Mouse (Mus musculus): ENCODE results near the gene Mccc1. TPM values are rescaled to one million over a fixed set of nuclear protein-coding genes. Genes with fewer than 3 reads are reported as not detected.

Mccc1 gene
- polyA plus RNA-seq, 1 experiment from 2014 or later: 36.3 TPM

DNA sequence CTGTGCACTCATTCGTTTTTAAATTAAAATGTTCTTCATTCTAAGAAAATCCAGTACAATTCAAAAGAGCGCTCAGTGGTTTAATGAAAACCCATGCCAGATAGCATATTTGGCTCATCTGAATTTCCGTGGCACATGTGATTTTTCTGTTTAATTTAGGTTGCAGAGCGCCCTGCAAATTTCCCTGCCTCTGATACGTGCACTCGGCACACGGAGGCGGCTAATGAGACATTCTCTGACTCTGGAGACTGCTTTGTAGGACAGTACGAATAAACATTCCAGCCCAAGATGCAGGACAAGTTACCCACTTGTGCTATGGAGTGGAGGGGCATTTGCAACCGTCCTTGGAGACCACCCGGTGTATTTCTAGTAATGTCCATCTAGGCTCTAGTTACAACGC is 29.3 kb downstream of the Mccc1 start:
- H3K4me3 ChIP-seq (ENCODE audit: low read depth, low read length): no peak overlapping the region
- H3K27ac ChIP-seq (ENCODE audit: low read depth, low read length): no peak overlapping the region
- H3K36me3 ChIP-seq (ENCODE audit: control insufficient read depth, insufficient read depth, low read length): peaks cover 2% of the 10 kb centered on the region; the same call in 1 of the 2 replicates
- H3K9me3 ChIP-seq (ENCODE audit: control insufficient read depth, low read length): no peaks in the 10 kb centered on the region
- H3K4me1 ChIP-seq (replicated peaks; ENCODE audit: control insufficient read depth, insufficient read depth, low read length): no peaks in the 10 kb centered on the region
- DNase-seq (ENCODE audit: low spot score) (no peak), ATAC-seq (replicated peaks; ENCODE audit: low FRiP score) (no peak)
- H3K27me3 ChIP-seq (ENCODE audit: control insufficient read depth, insufficient read depth, low read length): no peaks in the 10 kb centered on the region
- no peak overlapping the region for H3K4me2 ChIP-seq (ENCODE audit: low read depth, low read length, severe bottlenecking)
- no peak overlapping the region for H3K9ac ChIP-seq (ENCODE audit: low read length)
- WGBS: 96% methylated on average over 12 of the region's 12 CpGs

- Histone ChIP-seq H3K27ac (ENCODE audit: low read depth, low read length) (no peak overlapping the region), H3K36me3 (ENCODE audit: control insufficient read depth, insufficient read depth, low read length) (peaks cover 2% of the 10 kb centered on the region; the same call in 1 of the 2 replicates), H3K4me1 (replicated peaks; ENCODE audit: control insufficient read depth, insufficient read depth, low read length) (no peaks in the 10 kb centered on the region), H3K27me3 (ENCODE audit: control insufficient read depth, insufficient read depth, low read length) (no peaks in the 10 kb centered on the region), H3K4me2 (ENCODE audit: low read depth, low read length, severe bottlenecking) (no peak overlapping the region), H3K4me3 (ENCODE audit: low read depth, low read length) (no peak overlapping the region), H3K9me3 (ENCODE audit: control insufficient read depth, low read length) (no peaks in the 10 kb centered on the region), H3K9ac (ENCODE audit: low read length) (no peak overlapping the region)
- no peak for ATAC-seq (replicated peaks; ENCODE audit: low FRiP score)
- DNase-seq (ENCODE audit: low spot score): no peak
- WGBS: 89% methylated on average over 4 of the region's 4 CpGs
Measured at GRCm38 (mm10) chr3:35970441-35970840, 30.0 kb downstream of the Mccc1 start.

- no peak overlapping the region for H3K4me3 ChIP-seq (ENCODE audit: low read depth, low read length)
- H3K27ac ChIP-seq (ENCODE audit: low read depth, low read length): no peak overlapping the region
- DNase-seq (ENCODE audit: low spot score) (no peak), ATAC-seq (replicated peaks; ENCODE audit: low FRiP score) (no peak)
- no peaks in the 10 kb centered on the region for H3K4me1 ChIP-seq (replicated peaks; ENCODE audit: control insufficient read depth, insufficient read depth, low read length)
- WGBS: 94% methylated on average over 8 of the region's 8 CpGs
- no peak overlapping the region for H3K4me2 ChIP-seq (ENCODE audit: low read depth, low read length, severe bottlenecking)
- H3K27me3 ChIP-seq (ENCODE audit: control insufficient read depth, insufficient read depth, low read length): no peaks in the 10 kb centered on the region
- no peaks in the 10 kb centered on the region for H3K9me3 ChIP-seq (ENCODE audit: control insufficient read depth, low read length)
- no peak overlapping the region for H3K9ac ChIP-seq (ENCODE audit: low read length)
- peaks cover 2% of the 10 kb centered on the region; the same call in 1 of the 2 replicates for H3K36me3 ChIP-seq (ENCODE audit: control insufficient read depth, insufficient read depth, low read length)
Measured at GRCm38 (mm10) chr3:35967366-35967921, 33.0 kb downstream of the Mccc1 start.

DNA sequence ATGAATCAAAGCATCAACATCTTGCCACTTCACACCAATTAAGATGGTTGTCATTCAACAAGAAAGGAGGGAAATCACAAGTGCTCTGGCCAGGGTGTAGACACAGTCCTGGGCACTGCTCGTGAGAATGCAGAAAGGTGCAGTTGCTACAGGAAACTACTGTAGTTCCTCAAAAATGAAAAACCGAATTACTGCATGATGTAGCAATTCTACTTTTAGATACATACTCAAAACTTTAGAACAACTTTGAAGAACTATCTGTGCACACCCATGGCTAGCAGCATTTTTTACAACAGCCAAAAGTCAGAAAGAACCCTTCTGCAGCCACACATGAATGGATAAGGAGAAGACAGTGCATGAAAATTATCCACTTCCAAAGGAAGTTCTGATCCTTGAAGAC is 34.0 kb downstream of the Mccc1 start:
- H3K27ac ChIP-seq (ENCODE audit: low read depth, low read length): no peak overlapping the region
- H3K9ac ChIP-seq (ENCODE audit: low read length): no peak overlapping the region
- no peaks in the 10 kb centered on the region for H3K36me3 ChIP-seq (ENCODE audit: control insufficient read depth, insufficient read depth, low read length)
- no peak for DNase-seq (ENCODE audit: low spot score)
- no peak overlapping the region for H3K4me3 ChIP-seq (ENCODE audit: low read depth, low read length)
- no peaks in the 10 kb centered on the region for H3K4me1 ChIP-seq (replicated peaks; ENCODE audit: control insufficient read depth, insufficient read depth, low read length)
- WGBS: 88% methylated on average over 2 of the region's 2 CpGs
- H3K4me2 ChIP-seq (ENCODE audit: low read depth, low read length, severe bottlenecking): no peak overlapping the region
- H3K27me3 ChIP-seq (ENCODE audit: control insufficient read depth, insufficient read depth, low read length): no peaks in the 10 kb centered on the region
- H3K9me3 ChIP-seq (ENCODE audit: control insufficient read depth, low read length): no peaks in the 10 kb centered on the region
- ATAC-seq (replicated peaks; ENCODE audit: low FRiP score): no peak

GRCm38 (mm10) chr3:35964928-35965327 is 35.5 kb downstream of the Mccc1 start:
- no peaks in the 10 kb centered on the region for H3K27me3 ChIP-seq (ENCODE audit: control insufficient read depth, insufficient read depth, low read length)
- DNase-seq (ENCODE audit: low spot score) (no peak), ATAC-seq (replicated peaks; ENCODE audit: low FRiP score) (no peak)
- H3K9ac ChIP-seq (ENCODE audit: low read length): no peak overlapping the region
- no peak overlapping the region for H3K27ac ChIP-seq (ENCODE audit: low read depth, low read length)
- no peaks in the 10 kb centered on the region for H3K4me1 ChIP-seq (replicated peaks; ENCODE audit: control insufficient read depth, insufficient read depth, low read length)
- WGBS: 92% methylated on average over 4 of the region's 4 CpGs
- H3K9me3 ChIP-seq (ENCODE audit: control insufficient read depth, low read length): no peaks in the 10 kb centered on the region
- H3K4me2 ChIP-seq (ENCODE audit: low read depth, low read length, severe bottlenecking): no peak overlapping the region
- no peak overlapping the region for H3K4me3 ChIP-seq (ENCODE audit: low read depth, low read length)
- no peaks in the 10 kb centered on the region; the same call in 1 of the 2 replicates for H3K36me3 ChIP-seq (ENCODE audit: control insufficient read depth, insufficient read depth, low read length)

DNA sequence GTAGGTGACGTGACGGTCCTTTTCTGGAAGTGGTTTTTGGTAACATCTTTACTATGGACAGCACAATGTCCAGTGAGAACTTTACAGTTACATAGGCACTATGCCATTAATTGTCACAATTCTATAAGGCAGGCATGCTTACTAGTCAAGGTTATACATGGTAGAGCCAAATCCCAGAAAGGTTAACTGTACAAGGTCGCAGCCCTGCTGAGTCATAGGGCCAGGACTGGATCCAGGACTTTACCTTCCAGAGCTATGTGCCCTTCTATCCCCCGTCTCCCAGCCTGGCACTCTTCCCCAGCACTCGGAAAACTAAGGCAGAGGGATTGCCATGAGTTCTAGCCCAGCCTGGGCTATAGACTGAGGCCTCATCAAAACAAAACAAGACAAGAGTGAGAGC is 36.6 kb downstream of the Mccc1 start:
- ATAC-seq (replicated peaks; ENCODE audit: low FRiP score) (no peak), DNase-seq (ENCODE audit: low spot score) (no peak)
- no peak overlapping the region for H3K4me3 ChIP-seq (ENCODE audit: low read depth, low read length)
- H3K27ac ChIP-seq (ENCODE audit: low read depth, low read length): no peak overlapping the region
- no peak overlapping the region for H3K9ac ChIP-seq (ENCODE audit: low read length)
- H3K9me3 ChIP-seq (ENCODE audit: control insufficient read depth, low read length): no peaks in the 10 kb centered on the region
- no peaks in the 10 kb centered on the region for H3K4me1 ChIP-seq (replicated peaks; ENCODE audit: control insufficient read depth, insufficient read depth, low read length)
- H3K36me3 ChIP-seq (ENCODE audit: control insufficient read depth, insufficient read depth, low read length): no peaks in the 10 kb centered on the region; the same call in 1 of the 2 replicates
- no peaks in the 10 kb centered on the region for H3K27me3 ChIP-seq (ENCODE audit: control insufficient read depth, insufficient read depth, low read length)
- WGBS: 89% methylated on average over 5 of the region's 5 CpGs
- no peak overlapping the region for H3K4me2 ChIP-seq (ENCODE audit: low read depth, low read length, severe bottlenecking)

GRCm38 (mm10) chr3:35963401-35963800 is 37.1 kb downstream of the Mccc1 start:
- 85% methylated on average over 4 of the region's 4 CpGs for WGBS
- no peaks in the 10 kb centered on the region for H3K27me3 ChIP-seq (ENCODE audit: control insufficient read depth, insufficient read depth, low read length)
- no peak overlapping the region for H3K4me3 ChIP-seq (ENCODE audit: low read depth, low read length)
- no peaks in the 10 kb centered on the region for H3K9me3 ChIP-seq (ENCODE audit: control insufficient read depth, low read length)
- no peaks in the 10 kb centered on the region for H3K4me1 ChIP-seq (replicated peaks; ENCODE audit: control insufficient read depth, insufficient read depth, low read length)
- no peak overlapping the region for H3K27ac ChIP-seq (ENCODE audit: low read depth, low read length)
- H3K36me3 ChIP-seq (ENCODE audit: control insufficient read depth, insufficient read depth, low read length): no peaks in the 10 kb centered on the region; the same call in 1 of the 2 replicates
- ATAC-seq (replicated peaks; ENCODE audit: low FRiP score) (no peak), DNase-seq (ENCODE audit: low spot score) (no peak)
- no peak overlapping the region for H3K9ac ChIP-seq (ENCODE audit: low read length)
- no peak overlapping the region for H3K4me2 ChIP-seq (ENCODE audit: low read depth, low read length, severe bottlenecking)

- no peak for ATAC-seq (replicated peaks; ENCODE audit: low FRiP score)
- no peaks in the 10 kb centered on the region for H3K4me1 ChIP-seq (replicated peaks; ENCODE audit: control insufficient read depth, insufficient read depth, low read length)
- no peak overlapping the region for H3K4me2 ChIP-seq (ENCODE audit: low read depth, low read length, severe bottlenecking)
- H3K9me3 ChIP-seq (ENCODE audit: control insufficient read depth, low read length): no peaks in the 10 kb centered on the region
- no peak overlapping the region for H3K4me3 ChIP-seq (ENCODE audit: low read depth, low read length)
- H3K27me3 ChIP-seq (ENCODE audit: control insufficient read depth, insufficient read depth, low read length): no peaks in the 10 kb centered on the region
- WGBS: 94% methylated on average over 5 of the region's 5 CpGs
- no peak overlapping the region for H3K9ac ChIP-seq (ENCODE audit: low read length)
- H3K36me3 ChIP-seq (ENCODE audit: control insufficient read depth, insufficient read depth, low read length): no peaks in the 10 kb centered on the region; the same call in 1 of the 2 replicates
- H3K27ac ChIP-seq (ENCODE audit: low read depth, low read length): no peak overlapping the region
- no peak for DNase-seq (ENCODE audit: low spot score)
Measured at GRCm38 (mm10) chr3:35962967-35963366, 37.5 kb downstream of the Mccc1 start.

DNA sequence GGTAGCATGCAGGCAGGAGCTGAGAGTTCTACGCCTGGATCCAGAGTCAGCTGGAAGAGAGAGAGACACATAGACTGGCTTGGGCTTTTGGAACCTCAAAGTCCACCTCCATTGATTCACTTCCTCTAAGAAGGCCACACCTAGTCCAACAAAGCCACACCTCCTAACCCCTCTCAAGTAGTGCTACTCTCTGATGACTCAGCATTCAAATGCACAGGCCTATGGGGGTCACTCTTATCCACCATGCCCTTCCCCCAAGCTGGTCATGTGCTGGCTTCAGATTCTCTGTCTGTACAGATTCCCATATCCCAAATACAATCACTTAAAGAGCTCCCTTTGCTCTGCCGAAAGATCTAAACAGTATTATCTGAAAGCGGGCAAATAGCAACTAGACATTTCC is 43.2 kb downstream of the Mccc1 start:
- no peaks in the 10 kb centered on the region; the same call in 1 of the 2 replicates for H3K36me3 ChIP-seq (ENCODE audit: control insufficient read depth, insufficient read depth, low read length)
- no peak overlapping the region for H3K4me3 ChIP-seq (ENCODE audit: low read depth, low read length)
- H3K4me1 ChIP-seq (replicated peaks; ENCODE audit: control insufficient read depth, insufficient read depth, low read length): no peaks in the 10 kb centered on the region
- 93% methylated on average over 3 of the region's 3 CpGs for WGBS
- no peak for ATAC-seq (replicated peaks; ENCODE audit: low FRiP score)
- no peak overlapping the region for H3K9ac ChIP-seq (ENCODE audit: low read length)
- no peak overlapping the region for H3K4me2 ChIP-seq (ENCODE audit: low read depth, low read length, severe bottlenecking)
- H3K27ac ChIP-seq (ENCODE audit: low read depth, low read length): no peak overlapping the region
- H3K27me3 ChIP-seq (ENCODE audit: control insufficient read depth, insufficient read depth, low read length): no peaks in the 10 kb centered on the region
- DNase-seq (ENCODE audit: low spot score): no peak
- no peaks in the 10 kb centered on the region for H3K9me3 ChIP-seq (ENCODE audit: control insufficient read depth, low read length)

Data from forebrain, embryonic 11.5 days (tissue).